Mouse (Mus musculus) embryo, embryonic 11.5 days (tissue): ENCODE data around the gene Kirrel.

ENCODE experiments used
- DNase-seq: peaks from one replicate; pipeline ENCODE4 v3.0.0-alpha.2; 2012; ENCODE audit warnings: low read depth, low spot score

Kirrel gene

GRCm38 (mm10) chr3:87174096-87174768 is at the start of gene Kirrel:
TSS of gene Kirrel (minus strand) at chr3:87174747.
- DNase-seq, result peak; percentile 83

- DNase-seq, result no peak
Observed at GRCm38 (mm10) chr3:87223636-87224035, 49.1 kb upstream of the Kirrel start.

- DNase-seq, result no peak
Observed at GRCm38 (mm10) chr3:87222346-87222745, 47.8 kb upstream of the Kirrel start.

- DNase-seq, result no peak
Observed at GRCm38 (mm10) chr3:87215176-87215575, 40.6 kb upstream of the Kirrel start.

- DNase-seq, result no peak
Observed at GRCm38 (mm10) chr3:87214221-87214864, 39.8 kb upstream of the Kirrel start.

- DNase-seq, result no peak
Observed at GRCm38 (mm10) chr3:87206336-87207075, 32.0 kb upstream of the Kirrel start.

- DNase-seq, result no peak
Observed at GRCm38 (mm10) chr3:87196637-87197036, 22.1 kb upstream of the Kirrel start.

- no peak for DNase-seq
Observed at GRCm38 (mm10) chr3:87195041-87195440, 20.5 kb upstream of the Kirrel start.

GRCm38 (mm10) chr3:87194591-87194990 is 20.0 kb upstream of the Kirrel start:
- DNase-seq, result no peak

GRCm38 (mm10) chr3:87193756-87194155 is 19.2 kb upstream of the Kirrel start:
- no peak for DNase-seq

- DNase-seq, result no peak
Observed at GRCm38 (mm10) chr3:87193352-87193751, 18.8 kb upstream of the Kirrel start.

GRCm38 (mm10) chr3:87176687-87177086 is 2.1 kb upstream of the Kirrel start:
- DNase-seq, result no peak

GRCm38 (mm10) chr3:87175438-87175815 is 880 bp upstream of the Kirrel start:
- DNase-seq, result no peak

- DNase-seq, result no peak
Observed at GRCm38 (mm10) chr3:87174769-87175437, 356 bp upstream of the Kirrel start.

- no peak for DNase-seq
Observed at GRCm38 (mm10) chr3:87173486-87174085, 961 bp downstream of the Kirrel start.

GRCm38 (mm10) chr3:87173103-87173444 is 1.5 kb downstream of the Kirrel start:
- DNase-seq, result no peak

- DNase-seq, result no peak
Observed at GRCm38 (mm10) chr3:87172351-87173102, 2.0 kb downstream of the Kirrel start.

GRCm38 (mm10) chr3:87171201-87172100 is 3.1 kb downstream of the Kirrel start:
- no peak for DNase-seq

- DNase-seq, result no peak
Observed at GRCm38 (mm10) chr3:87169402-87170015, 5.0 kb downstream of the Kirrel start.

- DNase-seq, result no peak
Observed at GRCm38 (mm10) chr3:87168756-87169155, 5.8 kb downstream of the Kirrel start.
